Mouse (Mus musculus) liver, postnatal 0 days (tissue): ENCODE data around the gene Abl1.

Source experiments
- CTCF ChIP-seq: sonication (generic); IDR thresholded peaks from 2 replicates; pipeline ENCODE4 v1.5.1; 2016; ENCODE audit warnings: antibody characterized with exemption, low read depth
- EP300 ChIP-seq: IDR thresholded peaks from 2 replicates; pipeline ENCODE4 v1.6.1; 2016; ENCODE audit warnings: antibody characterized with exemption, low read depth, mild to moderate bottlenecking

DNA sequence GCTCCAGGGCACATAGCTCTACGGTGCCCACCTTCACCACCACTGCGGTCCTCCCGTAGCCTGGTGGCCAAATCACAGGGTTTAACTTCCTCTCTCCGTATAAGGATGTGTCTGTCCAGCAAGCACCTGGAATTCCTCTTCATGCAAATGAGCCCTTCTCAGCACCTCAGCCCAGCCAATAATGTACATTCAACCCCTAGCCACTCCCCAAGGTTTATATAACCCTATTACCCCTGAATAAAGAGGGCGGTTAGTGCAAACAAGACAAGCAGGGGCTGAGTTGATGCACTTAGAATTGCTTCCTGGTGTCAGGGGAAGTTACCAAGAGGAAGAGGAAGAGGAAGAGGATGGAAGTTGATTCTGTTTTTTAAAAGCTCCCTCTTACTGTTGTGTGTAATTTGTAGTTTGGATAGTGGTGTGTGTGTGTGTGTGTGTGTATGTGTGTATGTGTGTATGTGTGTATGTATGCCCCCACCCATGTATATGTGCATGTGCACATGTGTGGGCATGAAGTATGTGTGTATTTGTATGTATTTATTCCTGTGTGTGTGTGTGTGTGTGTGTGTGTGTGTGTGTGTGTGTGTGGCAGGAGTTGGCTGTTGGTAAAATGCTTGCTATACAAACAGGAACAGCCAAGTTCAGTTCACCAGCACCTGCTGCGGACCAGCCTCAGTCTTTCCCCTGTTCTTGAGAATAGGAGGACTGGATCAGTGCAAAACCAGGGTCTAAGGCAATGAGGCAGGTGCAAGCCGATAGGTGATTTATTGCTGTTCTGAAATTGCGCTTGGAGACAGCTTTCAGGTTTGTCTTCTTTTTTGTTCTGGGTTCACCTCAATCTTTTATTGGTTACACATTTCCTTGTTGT is 25.0 kb upstream of the Abl1 start:
- TF ChIP-seq CTCF (no peak), EP300 (no peak)
